Mouse (Mus musculus) forebrain, embryonic 11.5 days (tissue): ENCODE data around the gene Gprin3. TPM values are rescaled to one million over a fixed set of nuclear protein-coding genes. Genes with fewer than 3 reads are reported as not detected.

ENCODE experiments used
- ATAC-seq: fragments of 200-750 bp; cut with Nextera tagmentation; replicated peaks from 2 replicates; pipeline ENCODE4 v1.8.0; 2017; ENCODE audit warnings: moderate TSS enrichment; ENCODE audit not compliant: low FRiP score
- DNase-seq: peaks from one replicate; pipeline ENCODE4 v3.0.0-alpha.2; 2017; ENCODE audit warnings: low spot score
- H3K27ac ChIP-seq: fragments of 300-500 bp; sonication (generic); 2 replicates; pipeline ENCODE4 v1.5.1; 2014; ENCODE audit warnings: low read depth, low read length
- H3K27me3 ChIP-seq: fragments of 300-500 bp; sonication (generic); 2 replicates; pipeline ENCODE4 v1.6.1; 2014; ENCODE audit warnings: mild to moderate bottlenecking, low read length, mixed read lengths; ENCODE audit not compliant: control insufficient read depth, insufficient read depth
- H3K36me3 ChIP-seq: fragments of 300-500 bp; sonication (generic); 2 replicates; pipeline ENCODE4 v1.6.1; 2014; ENCODE audit warnings: mild to moderate bottlenecking, low read length, moderate library complexity, mixed read lengths; ENCODE audit not compliant: control insufficient read depth, insufficient read depth
- H3K4me1 ChIP-seq: fragments of 300-500 bp; sonication (generic); replicated peaks from 2 replicates; pipeline ENCODE4 v1.6.1; 2014; ENCODE audit warnings: low read length, mixed read lengths; ENCODE audit not compliant: control insufficient read depth, insufficient read depth
- H3K4me2 ChIP-seq: fragments of 300-500 bp; sonication (generic); 2 replicates; pipeline ENCODE4 v1.6.1; 2014; ENCODE audit warnings: low read depth, mild to moderate bottlenecking, low read length, moderate library complexity, mixed read lengths; ENCODE audit not compliant: severe bottlenecking
- H3K4me3 ChIP-seq: fragments of 300-500 bp; sonication (generic); 2 replicates; pipeline ENCODE4 v1.5.1; 2014; ENCODE audit warnings: low read depth, low read length
- H3K9ac ChIP-seq: fragments of 300-500 bp; sonication (generic); 2 replicates; pipeline ENCODE4 v1.6.1; 2014; ENCODE audit warnings: low read length
- H3K9me3 ChIP-seq: fragments of 300-500 bp; sonication (generic); 2 replicates; pipeline ENCODE4 v1.6.1; 2016; ENCODE audit warnings: low read length, mixed read lengths; ENCODE audit not compliant: control insufficient read depth
- WGBS: fragments of 180-500 bp; shearing (Covaris S2); extraction: QIAGEN DNeasy Blood & Tissue Kit; methylation state at CpG from one replicate; pipeline ENCODE4 v1.1.7; 2014; 5-methylcytosine and 5-hydroxymethylcytosine counted together
- polyA plus RNA-seq: library from polyadenylated mRNA; unstranded; fragments of >200 nt; fragmentation: Nextera tagmentation; extraction: Ambion mirVana; gene quantifications from 2 replicates; pipeline ENCODE4 v1.2.1, GENCODE M21; 2014

The Gprin3 gene
- polyA plus RNA-seq, 1 experiment from 2014 or later, result 0.16 TPM

- ATAC-seq (no peak), DNase-seq (no peak)
- H3K4me3 ChIP-seq, result no peak overlapping the region
- no peaks in the 10 kb centered on the region for H3K9me3 ChIP-seq
- H3K27me3 ChIP-seq, result no peaks in the 10 kb centered on the region
- no peak overlapping the region for H3K9ac ChIP-seq
- H3K36me3 ChIP-seq, result no peaks in the 10 kb centered on the region
- 82% methylated on average over 3 of the region's 3 CpGs for WGBS
- no peaks in the 10 kb centered on the region for H3K4me1 ChIP-seq
- H3K4me2 ChIP-seq, result no peak overlapping the region
- no peak overlapping the region for H3K27ac ChIP-seq
These were observed 35.9 kb downstream of the Gprin3 start for GRCm38 (mm10) chr6:59390208-59390607.

- DNase-seq (no peak), ATAC-seq (no peak)
- H3K36me3 ChIP-seq, result no peaks in the 10 kb centered on the region
- H3K9me3 ChIP-seq, result no peaks in the 10 kb centered on the region
- no peak overlapping the region for H3K4me3 ChIP-seq
- no peak overlapping the region for H3K9ac ChIP-seq
- H3K27ac ChIP-seq, result no peak overlapping the region
- no peaks in the 10 kb centered on the region for H3K4me1 ChIP-seq
- no peaks in the 10 kb centered on the region for H3K27me3 ChIP-seq
- H3K4me2 ChIP-seq, result no peak overlapping the region
These were observed 60.8 kb downstream of the Gprin3 start for GRCm38 (mm10) chr6:59365300-59365699.

GRCm38 (mm10) chr6:59363282-59363681 is 62.8 kb downstream of the Gprin3 start:
- Histone ChIP-seq H3K27ac (no peak overlapping the region), H3K4me3 (no peak overlapping the region), H3K9ac (no peak overlapping the region), H3K4me1 (no peaks in the 10 kb centered on the region), H3K36me3 (no peaks in the 10 kb centered on the region), H3K9me3 (no peaks in the 10 kb centered on the region), H3K4me2 (no peak overlapping the region), H3K27me3 (no peaks in the 10 kb centered on the region)
- 100% methylated on average over 2 of the region's 2 CpGs for WGBS
- ATAC-seq (no peak), DNase-seq (no peak)

DNA sequence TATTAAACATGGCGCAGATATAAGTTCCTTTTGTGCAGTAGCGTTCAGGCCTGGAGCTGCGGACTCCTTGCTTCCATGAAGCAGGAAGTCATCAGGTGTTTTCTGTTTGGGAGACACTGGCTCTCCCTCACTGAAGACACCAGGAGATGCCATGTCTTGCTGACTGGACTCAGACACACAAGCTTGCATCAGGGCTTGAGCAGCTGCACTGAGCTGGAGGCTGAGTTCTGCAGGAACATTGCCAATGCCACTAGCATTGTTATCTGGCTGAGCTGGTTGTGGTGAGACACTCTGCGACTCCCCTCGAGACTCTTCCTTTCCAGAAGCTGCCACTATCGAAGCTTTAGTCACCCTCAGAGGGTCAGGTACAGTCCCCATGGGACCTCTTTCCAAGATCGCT is 71.2 kb downstream of the Gprin3 start:
- ATAC-seq (no peak), DNase-seq (no peak)
- Histone ChIP-seq H3K4me2 (no peak overlapping the region), H3K4me3 (no peak overlapping the region), H3K9me3 (no peaks in the 10 kb centered on the region), H3K27me3 (no peaks in the 10 kb centered on the region), H3K36me3 (no peaks in the 10 kb centered on the region), H3K4me1 (no peaks in the 10 kb centered on the region), H3K27ac (no peak overlapping the region), H3K9ac (no peak overlapping the region)
- WGBS, result 92% methylated on average over 7 of the region's 7 CpGs

- H3K27ac ChIP-seq, result no peak overlapping the region
- no peaks in the 10 kb centered on the region for H3K4me1 ChIP-seq
- no peaks in the 10 kb centered on the region for H3K9me3 ChIP-seq
- no peak for ATAC-seq
- DNase-seq, result no peak
- H3K4me2 ChIP-seq, result no peak overlapping the region
- no peaks in the 10 kb centered on the region for H3K36me3 ChIP-seq
- no peak overlapping the region for H3K4me3 ChIP-seq
- no peak overlapping the region for H3K9ac ChIP-seq
- WGBS, result 91% methylated on average over 5 of the region's 5 CpGs
- H3K27me3 ChIP-seq, result no peaks in the 10 kb centered on the region
These were observed 74.8 kb downstream of the Gprin3 start for GRCm38 (mm10) chr6:59351108-59351789.

DNA sequence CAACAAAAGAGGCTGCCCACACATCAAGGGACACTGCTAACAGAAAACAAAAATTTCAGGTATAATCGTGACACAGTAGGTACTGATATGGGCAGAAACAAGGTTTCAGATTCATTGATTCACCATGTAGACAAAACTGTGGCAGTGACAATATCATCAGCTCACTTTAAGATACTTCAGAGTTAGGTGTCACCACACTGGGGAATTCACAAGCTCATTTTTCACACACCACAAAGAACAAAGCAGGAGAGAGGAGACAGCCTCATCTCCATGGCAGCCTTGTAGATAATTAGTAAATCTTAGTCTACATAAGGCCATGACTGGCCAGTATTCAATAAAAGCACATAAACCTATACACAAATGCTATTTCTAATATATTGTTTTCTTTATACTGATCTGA is 77.4 kb downstream of the Gprin3 start:
- Histone ChIP-seq H3K9me3 (no peaks in the 10 kb centered on the region), H3K4me2 (no peak overlapping the region), H3K9ac (no peak overlapping the region), H3K27me3 (no peaks in the 10 kb centered on the region), H3K36me3 (no peaks in the 10 kb centered on the region), H3K4me3 (no peak overlapping the region), H3K27ac (no peak overlapping the region), H3K4me1 (no peaks in the 10 kb centered on the region)
- 92% methylated on average over 1 of the region's 1 CpGs for WGBS
- DNase-seq, result no peak
- no peak for ATAC-seq

- Histone ChIP-seq H3K27ac (no peak overlapping the region), H3K4me2 (no peak overlapping the region), H3K9me3 (no peaks in the 10 kb centered on the region), H3K36me3 (no peaks in the 10 kb centered on the region), H3K9ac (no peak overlapping the region), H3K4me3 (no peak overlapping the region), H3K4me1 (no peaks in the 10 kb centered on the region), H3K27me3 (no peaks in the 10 kb centered on the region)
- DNase-seq (no peak), ATAC-seq (no peak)
- WGBS, result 78% methylated on average over 1 of the region's 1 CpGs
These were observed 84.9 kb downstream of the Gprin3 start for GRCm38 (mm10) chr6:59341146-59341545.

DNA sequence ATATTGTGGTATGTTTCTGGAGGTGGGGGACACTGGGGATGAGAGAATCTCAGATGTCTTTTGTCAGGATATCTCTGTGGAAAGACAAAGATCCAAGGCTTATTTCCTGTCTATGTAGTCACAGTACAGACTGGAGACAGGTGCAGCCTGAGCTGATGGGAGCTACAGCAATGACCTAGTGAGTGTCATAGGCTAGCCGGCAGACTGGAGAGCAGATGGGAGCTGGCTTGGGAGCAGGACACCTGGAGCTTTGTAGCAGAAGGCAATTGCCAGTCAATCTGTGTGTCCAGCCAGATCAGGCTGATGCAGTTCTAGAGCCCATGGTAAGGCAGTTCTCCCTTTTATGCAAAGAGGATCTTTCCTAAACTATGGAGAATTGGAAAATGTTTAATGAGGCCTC is 97.8 kb downstream of the Gprin3 start:
- H3K27ac ChIP-seq, result no peak overlapping the region
- ATAC-seq (no peak), DNase-seq (no peak)
- 83% methylated on average over 1 of the region's 1 CpGs for WGBS
- no peaks in the 10 kb centered on the region for H3K9me3 ChIP-seq
- H3K9ac ChIP-seq, result no peak overlapping the region
- no peaks in the 10 kb centered on the region for H3K4me1 ChIP-seq
- no peaks in the 10 kb centered on the region for H3K36me3 ChIP-seq
- no peak overlapping the region for H3K4me3 ChIP-seq
- no peaks in the 10 kb centered on the region for H3K27me3 ChIP-seq
- H3K4me2 ChIP-seq, result no peak overlapping the region

DNA sequence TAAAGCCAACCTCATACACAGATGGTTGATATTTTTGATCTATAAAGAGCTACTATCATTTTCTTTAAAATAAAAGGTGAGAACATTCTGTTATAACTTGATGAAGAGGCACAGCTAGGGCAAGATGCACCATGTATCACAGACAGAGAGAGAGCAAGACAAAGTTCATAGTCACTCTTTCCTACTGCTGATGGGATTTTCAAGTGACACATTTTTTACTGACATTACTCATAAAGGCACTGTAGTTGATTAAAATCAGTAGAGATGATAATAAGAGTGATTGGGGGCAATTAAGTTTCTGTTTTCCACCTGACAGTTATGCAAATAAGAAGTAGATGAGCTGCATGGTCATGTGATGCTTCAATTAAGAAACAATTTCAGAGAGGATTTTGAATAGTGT is 110.2 kb downstream of the Gprin3 start:
- ATAC-seq, result no peak
- no peak for DNase-seq
- Histone ChIP-seq H3K9ac (no peak overlapping the region), H3K4me2 (no peak overlapping the region), H3K4me3 (no peak overlapping the region), H3K36me3 (no peaks in the 10 kb centered on the region), H3K4me1 (no peaks in the 10 kb centered on the region), H3K27ac (no peak overlapping the region), H3K27me3 (no peaks in the 10 kb centered on the region), H3K9me3 (no peaks in the 10 kb centered on the region)
